Mouse (Mus musculus) layer of hippocampus, adult 2 months (tissue): ENCODE results near the gene Sfrp2. TPM values are rescaled to one million over a fixed set of nuclear protein-coding genes. Genes with fewer than 3 reads are reported as not detected.

ENCODE experiments used
- DNase-seq, 2 experiments: peaks; one replicate each; pipeline ENCODE4 v3.0.0; 2022; ENCODE audit warnings: low spot score in 2 of 2
- H3K27ac ChIP-seq: fragments of 200-600 bp; 2 replicates; pipeline ENCODE4 v1.8.1; 2022
- H3K4me3 ChIP-seq: fragments of 200-600 bp; 2 replicates; pipeline ENCODE4 v1.8.1; 2022; ENCODE audit warnings: mild to moderate bottlenecking
- CTCF ChIP-seq: fragments of 200-600 bp; conservative IDR thresholded peaks from 2 replicates; pipeline ENCODE4 v1.8.1; 2022; ENCODE audit warnings: antibody characterized with exemption, mild to moderate bottlenecking, moderate library complexity
- long read RNA-seq, 2 experiments: library from polyadenylated mRNA; stranded (forward); transcript quantifications; one replicate each; pipeline ENCODE4 v2.0.0; 2021; ENCODE audit warnings: borderline mapping rate in 2 of 2
- total RNA-seq, 2 experiments: library from RNA; stranded (reverse); gene quantifications; 2 replicates each; pipeline ENCODE4 v1.2.3; 2021

The Sfrp2 gene
- 1 to 10 TPM in 1 of 2 experiments, under 1 TPM in 1; 0.90 to 1.2 TPM for total RNA-seq
- long read RNA-seq, experiment 1, partial matches to known transcripts = 0 of 2 reads
- long read RNA-seq, experiment 1, other reads (novel, unspliced or antisense) = 0 of 2 reads
- long read RNA-seq, experiment 2, partial matches to known transcripts = 0 of 1 reads
- long read RNA-seq, experiment 2, other reads (novel, unspliced or antisense) = 0 of 1 reads

GRCm38 (mm10) chr3:83765871-83766725, at the start of gene Sfrp2:
Sfrp2 (plus strand) TSS chr3:83766321.
- Histone ChIP-seq H3K4me3 (peak within 1 kb of the TSS; percentile 54), H3K27ac (no peak within 1 kb of the TSS)
- DNase-seq = no peak
- no peak for TF ChIP-seq CTCF

GRCm38 (mm10) chr3:83717643-83718231, 48.4 kb upstream of the Sfrp2 start:
- H3K27ac ChIP-seq = no peak overlapping the region
- H3K4me3 ChIP-seq = no peak overlapping the region
- no peak for TF ChIP-seq CTCF
- no peak for DNase-seq

- no peak overlapping the region for H3K4me3 ChIP-seq
- DNase-seq = no peak
- TF ChIP-seq CTCF = no peak
- H3K27ac ChIP-seq = no peak overlapping the region
Observed at GRCm38 (mm10) chr3:83718662-83719061, 47.5 kb upstream of the Sfrp2 start.

- Histone ChIP-seq H3K27ac (no peak overlapping the region), H3K4me3 (no peak overlapping the region)
- DNase-seq = no peak
- no peak for TF ChIP-seq CTCF
Observed at GRCm38 (mm10) chr3:83728223-83728622, 37.9 kb upstream of the Sfrp2 start.

GRCm38 (mm10) chr3:83728675-83729390, 37.3 kb upstream of the Sfrp2 start:
- no peak for TF ChIP-seq CTCF
- no peak overlapping the region for H3K27ac ChIP-seq
- H3K4me3 ChIP-seq = no peak overlapping the region
- DNase-seq = no peak

- H3K4me3 ChIP-seq = no peak overlapping the region
- no peak for DNase-seq
Observed at GRCm38 (mm10) chr3:83733985-83734384, 32.1 kb upstream of the Sfrp2 start.

GRCm38 (mm10) chr3:83736980-83737379, 29.1 kb upstream of the Sfrp2 start:
- Histone ChIP-seq H3K27ac (no peak overlapping the region), H3K4me3 (no peak overlapping the region)
- DNase-seq = no peak
- TF ChIP-seq CTCF = no peak

More at GRCm38 (mm10) chr3:83733985-83734384, 32.1 kb upstream of the Sfrp2 start:
- TF ChIP-seq CTCF = no peak
- no peak overlapping the region for H3K27ac ChIP-seq

GRCm38 (mm10) chr3:83740246-83740645, 25.9 kb upstream of the Sfrp2 start:
- H3K27ac ChIP-seq = no peak overlapping the region
- no peak overlapping the region for H3K4me3 ChIP-seq
- TF ChIP-seq CTCF = no peak
- DNase-seq = no peak

GRCm38 (mm10) chr3:83747276-83747675, 18.8 kb upstream of the Sfrp2 start:
- no peak for DNase-seq
- Histone ChIP-seq H3K27ac (no peak overlapping the region), H3K4me3 (no peak overlapping the region)
- no peak for TF ChIP-seq CTCF

GRCm38 (mm10) chr3:83747895-83748294, 18.2 kb upstream of the Sfrp2 start:
- no peak for DNase-seq
- H3K27ac ChIP-seq = no peak overlapping the region
- TF ChIP-seq CTCF = no peak
- H3K4me3 ChIP-seq = no peak overlapping the region

- peak; percentile 72 for TF ChIP-seq CTCF
- no peak overlapping the region for H3K27ac ChIP-seq
- H3K4me3 ChIP-seq = no peak overlapping the region
- DNase-seq = no peak
Observed at GRCm38 (mm10) chr3:83751625-83752024, 14.5 kb upstream of the Sfrp2 start.

GRCm38 (mm10) chr3:83752196-83752595, 13.9 kb upstream of the Sfrp2 start:
- Histone ChIP-seq H3K27ac (no peak overlapping the region), H3K4me3 (no peak overlapping the region)
- no peak for TF ChIP-seq CTCF
- no peak for DNase-seq
